Mouse (Mus musculus) liver, adult 2 months (tissue): Measurements from ENCODE around the gene Hspb3.

ENCODE experiments used
- CTCF ChIP-seq: fragments of 200-500 bp; IDR thresholded peaks from 2 replicates; pipeline ENCODE4 v1.5.1; 2011; ENCODE audit warnings: low read depth, low read length, control low read depth
- POLR2A ChIP-seq: fragments of 200-500 bp; IDR thresholded peaks from 2 replicates; pipeline ENCODE4 v1.6.1; 2011; ENCODE audit warnings: low read length, control low read depth; ENCODE audit not compliant: insufficient read depth; ENCODE audit errors: extremely low read depth

GRCm38 (mm10) chr13:113634732-113635481 lies 28.6 kb downstream of the Hspb3 start:
- TF ChIP-seq CTCF (no peak), POLR2A (no peak)
